Mouse (Mus musculus): ENCODE data around the gene Gm45208. TPM values are rescaled to one million over a fixed set of nuclear protein-coding genes. Genes with fewer than 3 reads are reported as not detected.

Gm45208 gene
- polyA plus RNA-seq, 1 experiment from 2014 or later: not detected

DNA sequence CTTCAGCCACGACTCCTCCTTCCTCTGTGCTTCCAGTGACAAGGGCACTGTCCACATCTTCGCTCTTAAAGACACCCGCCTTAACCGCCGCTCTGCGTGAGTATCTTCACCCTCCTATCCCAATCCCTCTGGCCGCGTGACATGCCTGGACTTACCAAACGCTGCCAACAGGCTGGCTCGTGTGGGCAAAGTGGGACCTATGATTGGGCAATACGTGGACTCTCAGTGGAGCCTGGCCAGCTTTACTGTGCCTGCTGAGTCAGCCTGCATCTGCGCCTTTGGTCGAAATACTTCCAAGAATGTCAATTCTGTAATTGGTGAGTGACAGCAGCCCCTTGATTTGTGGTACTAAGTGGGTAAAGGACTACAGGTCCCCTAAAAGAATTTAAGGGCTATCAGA is 5.1 kb downstream of the Gm45208 start:
- no peak for TF ChIP-seq CTCF (IDR thresholded peaks at IDR 0.05)
- H3K27me3 ChIP-seq: peaks cover 3% of the 10 kb centered on the region
- ChIA-PET CTCF (no interaction called here), POLR2A (no interaction called here)
- in situ Hi-C loops (cut with MboI; ENCODE audit: low pct_unique_long_range_greater_than_20kb): no loop called here
- DNase-seq (ENCODE audit: low read depth, low spot score) (no peak), ATAC-seq (no peak)

DNA sequence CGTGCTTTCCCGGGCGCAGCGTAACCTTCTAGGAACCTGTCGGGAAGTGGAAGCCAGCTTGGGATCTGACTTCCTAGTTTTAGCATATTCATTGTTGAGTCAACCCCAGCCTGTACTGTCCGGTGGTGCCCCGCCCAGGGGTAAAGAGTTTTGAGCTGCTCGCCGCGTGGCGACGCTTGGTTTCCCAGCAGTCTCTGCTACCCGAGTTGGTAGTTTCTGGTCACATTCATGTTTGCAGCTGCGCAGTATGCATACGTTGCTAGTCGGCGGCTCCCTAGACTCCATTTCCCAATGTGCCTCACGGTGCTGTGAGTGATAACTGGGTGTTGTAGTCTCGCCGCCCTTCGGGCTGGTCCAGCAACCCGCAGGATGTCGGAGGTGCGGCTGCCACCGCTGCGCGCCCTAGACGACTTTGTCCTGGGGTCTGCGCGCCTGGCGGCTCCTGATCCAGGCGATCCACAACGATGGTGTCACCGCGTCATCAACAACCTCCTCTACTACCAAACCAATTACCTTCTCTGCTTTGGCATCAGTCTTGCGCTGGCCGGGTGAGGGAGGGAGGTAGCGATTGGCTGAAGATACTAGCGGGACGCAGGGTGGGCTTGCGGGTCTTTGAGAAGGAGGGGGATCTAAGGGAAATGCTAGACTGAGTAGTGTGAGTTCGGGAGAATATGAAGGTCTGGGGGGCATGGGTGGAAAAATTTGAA is 6.3 kb downstream of the Gm45208 start, which contains the start of gene Praf2:
TSS of gene Praf2 (plus strand) at position 225 of the 707 bp plus-strand sequence.
- DNase-seq (ENCODE audit: low read depth, low spot score): peak; percentile 53
- TF ChIP-seq CTCF (IDR thresholded peaks at IDR 0.05): no peak
- in situ Hi-C loops (cut with MboI; ENCODE audit: low pct_unique_long_range_greater_than_20kb): no loop called here
- CTCF ChIA-PET: interaction anchor here (1.2 kb wide), 1 partner anchor 65 kb away, joined by 3 read pairs; no protein-coding TSS in a partner anchor
- POLR2A ChIA-PET: no interaction called here
- H3K27me3 ChIP-seq: peaks cover 3% of the 10 kb centered on the region
- ATAC-seq: peak; percentile 81

DNA sequence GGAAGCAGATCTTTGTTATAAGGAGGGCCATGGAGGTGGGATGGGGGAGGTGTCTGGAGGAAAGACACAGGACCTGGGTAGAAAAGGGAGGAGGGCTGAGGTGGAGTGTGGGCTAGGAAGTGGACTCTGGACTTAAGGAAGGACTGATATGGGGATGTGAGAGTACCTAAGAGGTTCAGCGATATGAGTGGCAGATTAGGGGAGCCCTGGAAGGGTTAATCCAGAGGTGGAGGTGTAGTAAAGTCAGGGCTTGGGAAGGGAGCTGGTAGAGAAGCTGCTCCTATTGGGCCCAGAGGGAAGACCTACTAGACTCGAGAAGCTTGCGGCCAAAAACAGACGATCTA is 6.8 kb downstream of the Gm45208 start:
- no peak for TF ChIP-seq CTCF (IDR thresholded peaks at IDR 0.05)
- DNase-seq (ENCODE audit: low read depth, low spot score): no peak
- peaks cover 3% of the 10 kb centered on the region for H3K27me3 ChIP-seq
- CTCF ChIA-PET: interaction anchor here (1.2 kb wide), 1 partner anchor 65 kb away, joined by 3 read pairs; no protein-coding TSS in a partner anchor
- in situ Hi-C loops (cut with MboI; ENCODE audit: low pct_unique_long_range_greater_than_20kb): no loop called here
- ATAC-seq: no peak
- POLR2A ChIA-PET: no interaction called here

DNA sequence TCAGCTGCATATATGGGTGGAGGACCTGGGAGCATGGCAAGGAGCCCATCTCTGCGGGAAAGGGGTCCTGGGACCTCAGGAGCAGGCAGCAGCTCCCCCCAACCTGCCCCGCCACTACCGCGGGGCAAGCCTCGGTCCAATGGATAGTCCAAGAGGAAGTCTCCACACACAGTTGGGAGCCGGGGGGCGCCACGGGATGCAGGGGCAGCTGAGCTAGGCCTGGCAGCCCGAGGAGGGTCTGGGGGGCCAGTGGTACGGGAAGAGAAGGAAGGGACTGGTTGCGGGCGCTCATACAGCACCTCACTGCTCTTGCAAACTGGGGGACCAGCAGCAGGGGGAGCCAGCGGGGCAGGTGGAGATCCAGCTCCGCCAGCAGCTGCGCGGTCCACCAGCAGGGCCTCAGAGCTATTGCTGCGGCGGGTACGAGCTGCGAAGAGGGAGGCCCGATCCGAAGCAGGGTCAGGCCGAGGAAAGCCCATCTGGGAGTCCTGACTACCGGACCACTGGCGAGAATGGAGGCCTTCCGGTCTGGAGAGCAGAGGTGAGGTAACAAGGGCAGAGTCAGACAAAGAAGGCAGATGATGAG is 11.6 kb downstream of the Gm45208 start:
- ATAC-seq: no peak
- ChIA-PET CTCF (no interaction called here), POLR2A (no interaction called here)
- in situ Hi-C loops (cut with MboI; ENCODE audit: low pct_unique_long_range_greater_than_20kb): no loop called here
- TF ChIP-seq CTCF (IDR thresholded peaks at IDR 0.05): no peak
- no peaks in the 10 kb centered on the region for H3K27me3 ChIP-seq
- DNase-seq (ENCODE audit: low read depth, low spot score): no peak

DNA sequence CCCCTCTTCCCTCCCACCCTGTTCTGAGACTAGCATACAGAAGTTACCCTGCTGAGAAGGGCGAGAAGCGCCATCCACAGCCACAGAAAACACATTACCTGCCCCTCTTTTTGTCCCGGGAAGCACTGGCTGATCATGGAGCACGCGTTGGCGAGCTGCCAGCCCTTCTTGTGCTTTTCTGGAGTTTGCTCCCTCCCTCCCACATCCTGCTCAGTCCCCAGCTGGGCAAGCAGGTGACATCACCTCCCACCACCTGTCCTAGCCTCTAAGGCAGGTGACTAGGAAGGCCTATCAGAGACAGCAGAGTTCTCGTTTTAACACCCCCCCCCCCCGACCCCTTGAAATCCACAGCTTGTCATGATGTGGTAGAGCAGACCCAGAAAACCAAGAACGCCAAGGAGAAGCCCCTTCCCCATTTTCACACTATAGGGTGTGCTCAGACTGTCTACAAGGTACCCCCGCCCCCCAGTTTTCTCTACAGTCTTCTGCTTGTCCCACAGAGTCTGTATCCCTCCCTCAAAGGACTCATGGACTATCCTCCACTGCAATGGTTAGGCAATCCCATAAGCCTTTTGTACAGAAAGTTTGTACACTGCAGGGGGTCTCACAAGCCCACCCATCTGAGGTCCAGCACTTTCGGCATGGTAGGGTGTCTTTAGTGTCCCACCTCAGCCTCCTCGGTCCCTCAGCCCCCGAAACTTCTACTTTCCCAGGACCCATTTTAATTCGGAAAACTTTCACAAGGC is 17.5 kb downstream of the Gm45208 start:
- DNase-seq (ENCODE audit: low read depth, low spot score): no peak
- in situ Hi-C loops (cut with MboI; ENCODE audit: low pct_unique_long_range_greater_than_20kb): no loop called here
- ChIA-PET POLR2A (interaction anchor here (0.6 kb wide), 1 partner anchor 9 kb away, joined by 3 read pairs; no protein-coding TSS in a partner anchor), CTCF (interaction anchor here (1.7 kb wide), 1 partner anchor 14 kb away, joined by 4 read pairs; no protein-coding TSS in a partner anchor)
- no peak for ATAC-seq
- no peak for TF ChIP-seq CTCF (IDR thresholded peaks at IDR 0.05)
- no peaks in the 10 kb centered on the region for H3K27me3 ChIP-seq

DNA sequence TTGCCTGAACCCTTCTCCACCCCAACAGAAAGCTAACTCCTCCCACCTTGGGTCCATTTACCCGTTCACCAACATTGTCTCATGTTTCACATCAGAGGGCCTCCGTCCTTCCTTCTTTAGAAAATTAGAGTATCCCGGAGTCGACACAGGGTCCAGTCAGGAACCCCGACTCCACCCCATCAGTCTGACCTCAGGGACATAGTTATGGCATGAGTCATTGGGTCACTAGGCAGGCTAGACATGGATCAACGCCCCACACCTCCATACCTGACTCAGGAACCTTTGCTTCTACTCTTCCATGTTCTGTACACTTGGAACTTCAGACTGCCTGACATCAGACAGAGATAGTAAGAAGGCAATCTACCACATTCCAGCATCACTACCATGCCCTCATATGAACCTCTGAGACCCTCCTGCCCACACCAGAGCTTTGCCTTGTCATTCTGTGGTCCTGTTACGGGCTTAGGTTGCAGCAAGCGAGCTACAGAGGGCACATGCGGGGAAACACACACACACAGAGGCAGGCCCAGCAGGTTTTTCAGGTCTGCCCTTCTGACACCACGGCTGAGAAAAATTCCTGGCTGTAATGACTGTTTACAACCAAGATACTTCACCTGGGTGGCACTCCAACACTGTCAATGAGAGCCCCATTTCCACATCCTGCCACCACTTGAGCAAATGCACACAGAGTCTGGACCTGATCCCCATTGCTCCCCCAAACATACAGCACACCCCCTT is 18.2 kb downstream of the Gm45208 start:
- no peak for DNase-seq (ENCODE audit: low read depth, low spot score)
- CTCF ChIA-PET: no interaction called here
- H3K27me3 ChIP-seq: no peaks in the 10 kb centered on the region
- TF ChIP-seq CTCF (IDR thresholded peaks at IDR 0.05): no peak
- POLR2A ChIA-PET: interaction anchor here (0.6 kb wide), 1 partner anchor 9 kb away, joined by 3 read pairs; no protein-coding TSS in a partner anchor
- in situ Hi-C loops (cut with MboI; ENCODE audit: low pct_unique_long_range_greater_than_20kb): no loop called here
- no peak for ATAC-seq

DNA sequence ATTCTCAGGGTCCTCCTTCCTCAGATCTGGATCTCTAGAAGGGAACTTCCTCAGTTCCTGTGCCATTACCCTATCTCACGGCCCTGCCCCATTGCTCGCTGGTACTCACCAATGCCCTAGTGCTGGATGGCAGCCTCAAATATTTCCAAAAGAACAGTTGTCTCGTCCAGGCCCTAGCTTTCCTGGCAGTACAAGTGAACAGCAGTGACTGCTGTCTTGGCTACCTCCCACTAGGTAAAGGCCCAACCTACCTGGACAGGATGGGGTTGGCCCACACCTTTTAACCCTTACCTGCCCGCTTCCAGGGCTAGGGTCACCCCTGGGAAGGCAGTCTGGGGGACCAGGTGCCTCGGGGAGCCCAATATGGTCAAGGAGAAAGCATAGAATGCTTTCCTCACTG is 19.1 kb downstream of the Gm45208 start:
- no peak for TF ChIP-seq CTCF (IDR thresholded peaks at IDR 0.05)
- ATAC-seq: no peak

DNA sequence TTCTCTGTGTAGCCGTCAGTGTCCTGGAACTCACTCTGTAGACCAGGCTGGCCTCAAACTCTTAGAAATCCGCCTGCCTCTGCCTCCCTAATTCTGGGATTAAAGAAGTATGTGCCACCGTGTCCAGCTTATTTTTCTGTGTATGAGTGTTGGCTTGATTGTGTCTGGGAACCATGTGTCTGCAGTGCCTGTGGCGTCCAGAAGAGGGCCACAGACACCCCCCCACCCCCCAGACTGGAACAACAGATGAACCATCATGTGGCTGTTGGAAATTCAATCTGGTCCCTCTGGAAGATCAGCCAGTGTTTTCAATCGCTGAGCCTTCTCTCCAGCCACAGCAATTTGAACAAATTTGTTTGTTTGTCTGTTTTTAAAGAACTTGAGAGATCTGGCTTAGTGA is 21.4 kb downstream of the Gm45208 start:
- ChIA-PET POLR2A (interaction anchor here (0.5 to 0.6 kb wide), 2 partner anchors 94 to 106 kb away, joined by 3 to 4 read pairs; no protein-coding TSS in a partner anchor), CTCF (no interaction called here)
- DNase-seq (ENCODE audit: low read depth, low spot score): no peak
- no peak for ATAC-seq
- no peak for TF ChIP-seq CTCF (IDR thresholded peaks at IDR 0.05)
- in situ Hi-C loops (cut with MboI; ENCODE audit: low pct_unique_long_range_greater_than_20kb): no loop called here
- H3K27me3 ChIP-seq: no peaks in the 10 kb centered on the region

More for the DNA sequence above, 19.1 kb downstream of the Gm45208 start:
- POLR2A ChIA-PET: no interaction called here
- no peak for DNase-seq (ENCODE audit: low read depth, low spot score)
- no peaks in the 10 kb centered on the region for H3K27me3 ChIP-seq
- in situ Hi-C loops (cut with MboI; ENCODE audit: low pct_unique_long_range_greater_than_20kb): no loop called here
- CTCF ChIA-PET: interaction anchor here (1.3 kb wide), 1 partner anchor 17 kb away, joined by 3 read pairs; no protein-coding TSS in a partner anchor

DNA sequence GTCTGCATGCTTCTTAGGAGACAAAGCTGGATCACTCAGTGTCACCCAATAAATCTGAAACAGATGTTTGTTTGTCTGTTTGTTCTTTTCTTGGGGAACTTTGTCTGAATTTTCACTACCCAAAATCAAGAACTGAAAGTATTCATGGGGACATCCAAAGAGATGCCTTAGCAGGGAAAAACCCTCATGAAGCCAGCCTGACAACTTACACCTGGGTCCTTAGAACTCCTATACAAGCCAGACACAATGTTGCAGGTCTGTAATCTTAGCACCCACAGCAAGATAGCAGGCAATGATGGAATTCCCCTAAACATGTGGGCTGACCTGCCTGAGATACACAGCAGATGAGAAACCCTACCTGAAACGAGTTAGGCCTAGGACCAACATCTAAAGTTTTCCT is 22.9 kb downstream of the Gm45208 start:
- no peak for ATAC-seq
- CTCF ChIA-PET: interaction anchor here (1.0 kb wide), 1 partner anchor 9 kb away, joined by 3 read pairs; no protein-coding TSS in a partner anchor

DNA sequence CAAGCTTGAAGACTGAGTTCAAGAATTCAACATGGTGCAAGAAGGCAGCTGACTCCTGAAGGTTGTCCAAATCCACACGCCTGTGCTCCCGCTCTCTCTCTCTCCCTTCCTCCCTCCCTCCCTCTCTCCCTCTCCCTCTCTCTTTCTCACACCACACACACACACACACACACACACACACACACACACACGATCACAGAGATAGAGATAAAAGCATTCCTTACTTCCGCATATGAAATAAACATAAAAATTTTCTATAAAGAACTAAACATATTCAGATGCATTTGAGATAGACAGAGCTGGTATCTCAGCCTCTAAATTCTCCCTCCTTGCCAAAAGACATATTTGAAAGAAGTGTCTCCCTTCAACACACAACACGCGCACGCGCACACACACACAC is 23.4 kb downstream of the Gm45208 start:
- ChIA-PET CTCF (interaction anchor here (1.0 kb wide), 1 partner anchor 9 kb away, joined by 3 read pairs; no protein-coding TSS in a partner anchor), POLR2A (no interaction called here)
- DNase-seq (ENCODE audit: low read depth, low spot score): no peak
- no peaks in the 10 kb centered on the region for H3K27me3 ChIP-seq
- in situ Hi-C loops (cut with MboI; ENCODE audit: low pct_unique_long_range_greater_than_20kb): no loop called here
- ATAC-seq: no peak
- no peak for TF ChIP-seq CTCF (IDR thresholded peaks at IDR 0.05)

More for the DNA sequence above, 22.9 kb downstream of the Gm45208 start:
- no peak for DNase-seq (ENCODE audit: low read depth, low spot score)
- in situ Hi-C loops (cut with MboI; ENCODE audit: low pct_unique_long_range_greater_than_20kb): no loop called here
- POLR2A ChIA-PET: no interaction called here
- TF ChIP-seq CTCF (IDR thresholded peaks at IDR 0.05): no peak
- no peaks in the 10 kb centered on the region for H3K27me3 ChIP-seq
